Comparison of ENCODE assay signal across 8 mouse cellular contexts in genomic region chr12:76533377-76534222, GRCm38 (mm10). TPM values are rescaled to one million over a fixed set of nuclear protein-coding genes. Genes with fewer than 3 reads are reported as not detected.
DNase-seq lines count a peak whose midpoint lies in the region; ATAC-seq and TF ChIP-seq lines count a peak whose summit lies in the region.

No protein-coding gene starts in this region.

- peaks cover 5% of the 10 kb centered on the region for H3K4me1 ChIP-seq in ES-Bruce4 (ENCODE audit: control insufficient read depth, insufficient read depth, low read length)
- peaks cover 8% of the 10 kb centered on the region for H3K4me1 ChIP-seq in forebrain, embryonic 14.5 days (ENCODE audit: control insufficient read depth, insufficient read depth, low read length)

- no peak for TF ChIP-seq POLR2A in ES-Bruce4 (IDR thresholded peaks at IDR 0.05; ENCODE audit: insufficient read depth, low read length)

- H3K36me3 ChIP-seq in ES-Bruce4 (ENCODE audit: control insufficient read depth, insufficient read depth, low read length, poor library complexity, severe bottlenecking) = no peaks in the 10 kb centered on the region
- no peaks in the 10 kb centered on the region for H3K36me3 ChIP-seq in forebrain, embryonic 14.5 days (ENCODE audit: control insufficient read depth, insufficient read depth, low read length)

- no peak for TF ChIP-seq CTCF in ES-Bruce4 (IDR thresholded peaks at IDR 0.05; ENCODE audit: low read depth, low read length)

- H3K27me3 ChIP-seq in ES-Bruce4 (ENCODE audit: control insufficient read depth, insufficient read depth, low read length, poor library complexity, severe bottlenecking) = no peaks in the 10 kb centered on the region
- H3K27me3 ChIP-seq in forebrain, embryonic 14.5 days (replicated peaks; ENCODE audit: control insufficient read depth, insufficient read depth, low read length) = peaks cover 56% of the 10 kb centered on the region

- DNase-seq in brain, adult 2 months (ENCODE audit: low read depth, low spot score) = peak; percentile 81
- peak; percentile 68 for DNase-seq in forebrain, embryonic 14.5 days (ENCODE audit: low spot score)
- peak; percentile 86 for DNase-seq in heart, postnatal 4 days
- DNase-seq in layer of hippocampus, postnatal 36 days = peak; percentile 58
- DNase-seq in right cerebral cortex, postnatal 14 days = peak; percentile 39
- peak; percentile 75 to 85 for DNase-seq in urinary bladder, postnatal 36 days (ENCODE audit: low spot score in 2 of 2)

- H3K9ac ChIP-seq in ES-Bruce4 (ENCODE audit: low read depth, poor library complexity, severe bottlenecking) = peak overlapping the region; percentile 88
- peak overlapping the region; percentile 59 for H3K9ac ChIP-seq in forebrain, embryonic 14.5 days (ENCODE audit: low read length)

- peak; percentile 86 for ATAC-seq in forebrain, embryonic 14.5 days
- ATAC-seq in megakaryocyte, adult 5-6 weeks (ENCODE audit: poor library complexity, severe bottlenecking) = peak; percentile 14

- H3K4me2 ChIP-seq in forebrain, embryonic 14.5 days (ENCODE audit: low read length) = peak overlapping the region; percentile 83

- H3K9me3 ChIP-seq in ES-Bruce4 (replicated peaks; ENCODE audit: control insufficient read depth, insufficient read depth, low read length, poor library complexity, severe bottlenecking) = no peaks in the 10 kb centered on the region
- no peaks in the 10 kb centered on the region for H3K9me3 ChIP-seq in forebrain, embryonic 14.5 days (replicated peaks; ENCODE audit: control insufficient read depth, low read length)

- WGBS in forebrain, embryonic 14.5 days = 1% methylated on average over 55 of the region's 74 CpGs

- no peak overlapping the region for H3K27ac ChIP-seq in ES-Bruce4 (ENCODE audit: insufficient read depth, low read length)
- no peak overlapping the region for H3K27ac ChIP-seq in forebrain, embryonic 14.5 days (ENCODE audit: low read depth, low read length)

- H3K4me3 ChIP-seq in ES-Bruce4 (ENCODE audit: low read depth, low read length) = peak overlapping the region; percentile 84
- H3K4me3 ChIP-seq in forebrain, embryonic 14.5 days (ENCODE audit: low read depth, low read length) = peak overlapping the region; percentile 54

- no peak for TF ChIP-seq EP300 in ES-Bruce4 (IDR thresholded peaks at IDR 0.05; ENCODE audit: insufficient read depth, low read depth, low read length)

RNA-seq across cellular contexts. Expression of gene Plekhg3, which starts 2.9 kb away (rescaled TPM):
- 25.3 and 28.5 TPM in 2 replicates for polyA plus RNA-seq in ES-Bruce4 (2011; ENCODE audit: insufficient read depth, insufficient read length, low read depth, missing spikeins)
- polyA plus RNA-seq in forebrain, embryonic 14.5 days (2014; fragmentation: Nextera tagmentation; extraction: Ambion mirVana) = 0.47 and 0.64 TPM in 2 replicates
- 10 to 100 TPM; 29.5 TPM for total RNA-seq in heart, postnatal 4 days (2021)
- 10 to 100 TPM; 22.9 to 23.2 TPM for total RNA-seq in layer of hippocampus, postnatal 36 days (2021)
- 40.4 and 44.3 TPM in 2 replicates for total RNA-seq in megakaryocyte, adult 5-6 weeks (2015)
- total RNA-seq in megakaryocyte, adult 5-6 weeks (2017) = 46.6 and 50.5 TPM in 2 replicates
